Mouse (Mus musculus) layer of hippocampus, adult 9-10 months (tissue): ENCODE results near the gene Mroh2a.

Experiments used
- DNase-seq: peaks from one replicate; pipeline ENCODE4 v3.0.0; 2022; ENCODE audit warnings: low spot score

Mroh2a gene

GRCm38 (mm10) chr1:88235046-88235893, 8.5 kb downstream of the Mroh2a start:
- DNase-seq = no peak

DNA sequence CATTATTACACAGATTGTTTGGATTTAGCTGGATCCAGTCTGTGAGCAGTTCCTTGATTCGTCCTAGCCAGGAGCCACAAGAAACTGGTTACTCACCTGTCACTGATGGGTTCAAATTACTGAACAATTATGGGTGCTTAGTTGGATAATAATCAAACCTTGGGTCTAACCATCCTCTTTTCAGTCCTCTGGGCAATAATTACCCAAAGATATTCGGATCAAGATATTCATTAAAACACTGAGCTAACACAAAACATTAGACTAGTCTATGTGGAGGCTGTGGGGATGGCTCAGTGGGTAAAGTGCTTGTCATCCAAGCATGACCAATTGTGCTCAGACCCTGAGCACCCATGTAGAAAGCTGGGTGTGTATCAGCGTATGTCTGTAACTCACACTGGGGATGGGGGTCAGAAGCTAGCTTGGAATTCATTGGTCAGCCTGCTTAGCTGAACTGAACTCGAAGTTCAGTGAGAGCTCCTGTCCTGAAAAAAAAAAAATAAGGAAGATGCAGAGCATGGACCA, 9.2 kb downstream of the Mroh2a start:
- no peak for DNase-seq

DNA sequence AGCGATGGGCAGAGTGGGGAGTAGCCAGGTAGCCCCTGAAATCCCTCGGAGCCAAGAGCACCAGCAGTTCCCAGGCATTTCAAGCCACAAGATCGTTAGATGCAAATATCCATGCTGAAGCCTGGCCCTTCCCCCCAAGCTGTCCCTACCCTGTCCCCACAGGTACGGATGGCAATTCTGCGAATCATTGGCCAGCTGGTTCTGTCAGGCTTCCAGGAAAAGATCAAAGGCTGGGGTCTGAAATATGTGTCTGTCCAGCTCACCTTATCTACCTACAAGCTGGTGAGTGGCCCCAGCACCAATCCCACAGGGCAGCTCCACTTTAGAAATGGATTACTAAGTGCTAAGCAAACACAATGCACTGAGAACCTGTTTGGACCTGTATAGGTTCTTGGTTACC, 10.5 kb downstream of the Mroh2a start:
- DNase-seq = no peak

DNA sequence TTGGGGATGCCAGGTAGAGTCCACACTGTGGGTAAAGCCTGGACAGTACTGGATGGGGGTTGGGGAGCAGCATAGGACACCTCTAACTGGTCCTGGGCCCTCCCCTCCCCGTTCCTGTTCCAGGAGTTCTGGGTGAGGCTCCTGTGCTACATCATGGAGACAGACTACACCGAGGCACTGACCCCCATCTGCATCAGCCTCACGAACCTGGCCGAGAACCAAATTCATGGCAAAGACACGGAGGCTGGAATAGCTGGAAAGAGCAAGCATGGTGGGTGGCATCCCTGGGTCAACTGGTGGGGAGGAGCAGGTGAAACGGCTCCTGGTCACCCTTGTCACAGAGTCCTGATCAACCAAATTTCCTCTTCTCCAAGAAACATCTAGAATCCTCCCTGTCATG, 12.0 kb downstream of the Mroh2a start:
- no peak for DNase-seq

GRCm38 (mm10) chr1:88240072-88240471, 13.3 kb downstream of the Mroh2a start:
- DNase-seq = no peak

GRCm38 (mm10) chr1:88240579-88240978, 13.8 kb downstream of the Mroh2a start:
- no peak for DNase-seq

GRCm38 (mm10) chr1:88243861-88244260, 17.1 kb downstream of the Mroh2a start:
- DNase-seq = no peak

GRCm38 (mm10) chr1:88245881-88246280, 19.1 kb downstream of the Mroh2a start:
- DNase-seq = no peak

DNA sequence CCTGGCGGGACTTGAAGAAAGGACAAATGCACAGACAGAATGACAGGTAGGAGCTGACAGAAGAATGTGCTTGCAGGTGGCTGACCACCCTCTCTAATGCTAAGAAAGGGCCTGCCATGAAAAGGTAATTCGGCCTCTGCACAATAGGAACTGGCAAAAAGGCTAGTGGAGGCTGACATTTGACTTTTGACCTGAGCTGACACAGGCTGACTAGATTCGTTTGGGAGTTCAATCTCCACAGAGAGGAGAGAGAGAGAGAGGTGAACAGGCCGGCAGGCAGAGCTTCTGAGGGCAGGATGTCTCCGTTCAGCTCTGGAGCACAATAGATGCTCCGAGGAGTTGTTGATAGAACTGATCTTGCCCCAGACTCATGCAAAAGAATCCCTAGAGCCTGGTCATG, 19.6 kb downstream of the Mroh2a start:
- DNase-seq = no peak

DNA sequence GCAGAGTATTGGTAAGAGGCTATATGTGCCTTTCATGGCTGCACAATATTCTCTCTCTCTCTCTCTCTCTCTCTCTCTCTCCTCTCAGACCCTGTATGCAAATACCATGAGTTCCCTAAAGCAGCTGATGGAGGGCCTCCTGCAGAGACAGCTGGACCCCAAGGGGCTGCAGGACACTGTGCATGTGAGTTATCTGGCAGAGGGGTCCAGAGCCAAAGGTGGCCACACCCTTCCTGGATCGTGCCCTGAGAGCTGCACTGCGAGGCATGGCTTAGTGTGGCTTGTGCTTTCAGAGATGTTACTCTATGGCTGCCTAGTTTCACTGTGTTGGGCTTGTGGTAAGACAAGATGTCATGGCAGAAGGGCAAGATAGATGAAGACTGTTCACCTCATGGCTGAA, 20.9 kb downstream of the Mroh2a start:
- DNase-seq = no peak

DNA sequence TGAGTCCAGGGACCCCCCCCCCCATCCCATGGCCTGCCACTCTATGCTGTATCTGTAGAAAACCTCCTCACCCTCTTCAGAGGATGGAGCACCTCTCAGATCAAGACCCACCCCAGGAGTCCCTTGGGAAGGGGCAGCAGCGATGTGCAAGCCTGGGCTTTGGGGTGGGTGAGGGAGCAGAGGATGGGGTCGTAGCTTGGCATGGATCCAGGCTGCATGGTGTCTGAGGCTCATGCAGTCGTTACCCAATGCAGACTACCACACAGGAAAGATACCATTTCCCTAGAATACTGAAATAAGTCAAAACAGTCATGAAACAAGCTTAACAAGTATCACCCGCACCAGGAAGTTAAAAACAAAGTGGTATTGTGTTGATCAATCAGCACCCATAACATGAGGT, 21.9 kb downstream of the Mroh2a start:
- DNase-seq = no peak

GRCm38 (mm10) chr1:88249596-88249995, 22.8 kb downstream of the Mroh2a start:
- no peak for DNase-seq

DNA sequence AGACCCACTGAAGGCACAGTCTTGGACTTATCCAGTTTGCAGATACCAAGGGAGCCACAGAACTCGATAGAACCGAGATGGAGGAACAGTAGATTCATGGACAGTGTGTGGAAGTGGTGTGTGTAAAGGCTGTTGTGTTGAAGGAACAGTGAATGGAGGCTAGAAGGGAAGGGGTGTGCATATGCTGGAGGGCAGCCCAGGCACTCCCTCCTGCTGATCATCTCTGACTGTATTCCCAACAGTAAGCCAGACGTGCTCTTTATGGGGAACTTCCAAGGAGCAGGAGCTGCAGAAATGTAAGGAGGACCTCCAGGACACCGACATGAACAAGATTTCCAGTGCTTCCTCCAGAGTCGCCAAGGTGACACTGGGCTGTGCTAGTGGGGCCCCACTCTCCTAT, 23.2 kb downstream of the Mroh2a start:
- DNase-seq = no peak

DNA sequence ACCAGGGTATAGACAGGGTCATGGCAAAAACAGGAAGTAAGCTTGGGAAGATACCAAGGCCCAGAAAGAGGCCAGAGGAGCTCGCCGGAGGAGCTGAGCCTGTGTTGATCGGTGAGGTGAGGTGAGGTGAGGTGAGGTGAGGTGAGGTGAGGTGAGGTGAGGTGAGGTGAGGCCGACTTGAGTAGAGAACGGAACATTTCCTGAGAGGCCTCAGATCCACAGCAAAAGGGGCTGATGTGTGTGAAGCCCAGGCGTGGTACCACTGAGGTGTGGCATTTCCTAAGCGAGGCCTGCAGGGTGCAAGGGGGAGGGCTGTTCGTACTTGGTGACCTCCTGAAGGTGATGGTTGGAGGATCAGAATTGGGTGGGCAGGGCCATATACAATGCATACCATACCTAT, 26.3 kb downstream of the Mroh2a start:
- no peak for DNase-seq

GRCm38 (mm10) chr1:88253540-88253939, 26.8 kb downstream of the Mroh2a start:
- DNase-seq = no peak

GRCm38 (mm10) chr1:88254793-88255465, 28.1 kb downstream of the Mroh2a start:
- no peak for DNase-seq

GRCm38 (mm10) chr1:88255466-88255857, 28.7 kb downstream of the Mroh2a start:
- no peak for DNase-seq

GRCm38 (mm10) chr1:88255989-88256754, 29.4 kb downstream of the Mroh2a start:
- no peak for DNase-seq

DNA sequence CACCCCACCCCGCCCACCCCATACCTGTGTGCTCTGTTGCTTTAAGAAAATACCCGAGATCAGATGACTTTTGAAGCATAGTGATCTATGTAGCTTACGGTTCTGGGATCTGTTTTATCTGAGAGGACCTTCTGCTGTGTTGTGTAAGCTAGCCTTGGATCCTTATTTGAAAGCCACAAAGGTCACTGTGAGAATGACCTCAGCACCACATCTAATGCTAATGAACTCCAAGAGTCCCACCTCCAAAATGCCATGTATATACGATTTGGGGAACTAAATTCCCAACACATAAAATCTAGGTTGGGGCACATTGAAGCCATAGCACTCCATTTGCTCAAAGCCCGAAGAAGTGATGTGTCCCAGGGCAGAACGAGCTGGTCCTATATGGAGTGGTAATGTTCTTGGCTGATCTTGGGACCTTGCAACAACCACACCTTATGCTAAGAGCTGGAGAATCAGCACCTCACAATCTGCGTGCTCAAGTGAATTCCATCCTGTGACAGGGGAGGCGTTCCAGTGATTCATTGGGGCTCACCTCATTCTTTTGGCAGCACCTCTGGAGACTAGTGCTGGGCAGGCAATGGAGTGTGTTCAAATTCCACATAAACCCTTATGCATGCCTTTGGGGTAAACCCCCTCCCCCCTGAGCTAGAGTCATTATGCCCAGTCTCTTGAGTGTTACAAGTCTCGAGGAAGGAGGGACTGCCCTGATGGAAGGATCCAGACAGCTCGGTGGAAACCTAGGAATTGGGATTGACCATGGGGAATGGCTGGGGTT, 30.3 kb downstream of the Mroh2a start:
- DNase-seq = no peak

DNA sequence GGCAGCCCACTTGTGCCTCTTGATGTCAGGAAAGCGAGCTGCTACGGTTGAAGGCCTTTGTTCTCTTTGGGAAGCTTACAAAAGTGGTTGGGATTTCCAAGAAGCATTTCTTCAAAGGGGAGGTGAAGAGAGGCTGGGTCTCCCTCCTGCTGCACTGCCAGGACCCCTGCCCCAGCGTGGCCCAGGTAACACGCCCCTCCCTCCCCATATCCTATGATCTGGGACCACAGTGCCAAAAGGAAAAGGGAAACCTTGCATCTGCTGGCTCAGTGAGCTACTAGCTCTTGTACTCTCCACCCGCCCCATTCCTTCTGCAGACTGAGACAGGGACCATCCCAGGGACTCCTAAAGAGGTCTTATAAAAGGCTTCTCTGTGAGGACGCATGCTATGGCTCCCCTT, 30.9 kb downstream of the Mroh2a start:
- DNase-seq = no peak

DNA sequence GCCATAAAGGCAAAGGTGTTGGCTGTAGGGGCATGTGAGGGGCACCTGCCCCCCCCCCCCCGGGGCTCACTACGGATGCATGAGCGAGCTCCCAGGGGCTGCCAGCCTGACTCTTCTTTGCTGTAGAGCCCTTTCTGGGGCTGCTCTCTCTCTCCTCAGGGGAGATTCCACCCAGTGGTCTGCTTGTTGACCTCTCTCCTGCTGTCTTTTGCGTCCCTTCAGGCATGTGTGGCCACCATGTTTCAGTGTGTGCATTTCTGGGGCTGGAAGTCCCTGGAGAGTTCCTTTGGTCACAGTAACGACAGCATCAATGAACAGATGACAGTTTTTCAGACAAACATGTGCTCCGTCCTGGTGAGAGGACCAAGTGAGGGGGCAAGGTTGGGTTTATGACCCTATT, 31.6 kb downstream of the Mroh2a start:
- no peak for DNase-seq
